Mouse (Mus musculus): ENCODE measurements around the gene Gm20458. TPM values are rescaled to one million over a fixed set of nuclear protein-coding genes. Genes with fewer than 3 reads are reported as not detected.

The Gm20458 gene
- polyA plus RNA-seq, 1 experiment from 2014 or later, result 19.2 TPM

DNA sequence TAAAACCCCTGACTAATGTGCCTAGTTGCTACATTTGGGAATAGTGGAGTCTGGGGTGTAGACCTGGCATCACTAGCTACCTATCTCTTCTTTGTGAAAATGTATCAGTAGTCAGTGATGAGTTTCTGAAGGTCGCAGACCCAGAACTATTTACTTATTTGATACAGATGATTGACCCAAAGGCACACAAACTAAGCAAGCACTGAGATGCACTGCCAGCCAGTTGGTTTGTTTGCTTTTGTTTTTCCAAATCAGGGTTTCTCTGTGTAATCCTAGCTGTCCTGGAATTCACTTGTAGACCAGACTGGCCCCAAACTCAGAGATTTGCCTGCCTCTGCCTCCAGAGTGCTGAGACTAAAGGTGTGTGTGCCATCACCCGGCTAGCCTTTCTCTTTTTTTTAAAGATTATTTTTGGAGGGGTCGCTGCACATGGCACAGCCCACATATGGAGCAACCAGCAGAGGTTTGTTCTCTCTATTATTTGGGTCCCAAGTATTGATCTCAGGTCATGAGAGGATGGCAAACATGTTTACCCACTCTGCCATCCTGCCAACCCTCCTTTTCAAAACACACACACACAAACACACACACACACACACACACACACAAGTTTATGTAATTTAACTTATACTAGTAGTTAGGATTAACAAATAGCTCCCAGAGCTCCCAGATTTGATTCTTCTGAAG is 15.2 kb upstream of the Gm20458 start:
- WGBS, result 73% methylated on average over 3 of the region's 3 CpGs
- Histone ChIP-seq H3K9ac (ENCODE audit: low read length) (no peak overlapping the region), H3K9me3 (replicated peaks; ENCODE audit: control insufficient read depth, low read length) (no peaks in the 10 kb centered on the region), H3K4me3 (replicated peaks; ENCODE audit: low read length) (no peak overlapping the region), H3K27me3 (ENCODE audit: control insufficient read depth, insufficient read depth, low read length) (no peaks in the 10 kb centered on the region), H3K4me2 (ENCODE audit: low read depth, low read length) (no peak overlapping the region), H3K4me1 (ENCODE audit: control insufficient read depth, insufficient read depth, low read length) (peaks cover 27% of the 10 kb centered on the region), H3K27ac (ENCODE audit: low read length) (no peak overlapping the region), H3K36me3 (ENCODE audit: control insufficient read depth, insufficient read depth, low read length) (no peaks in the 10 kb centered on the region)
- ATAC-seq (ENCODE audit: insufficient read depth, low FRiP score), result no peak

DNA sequence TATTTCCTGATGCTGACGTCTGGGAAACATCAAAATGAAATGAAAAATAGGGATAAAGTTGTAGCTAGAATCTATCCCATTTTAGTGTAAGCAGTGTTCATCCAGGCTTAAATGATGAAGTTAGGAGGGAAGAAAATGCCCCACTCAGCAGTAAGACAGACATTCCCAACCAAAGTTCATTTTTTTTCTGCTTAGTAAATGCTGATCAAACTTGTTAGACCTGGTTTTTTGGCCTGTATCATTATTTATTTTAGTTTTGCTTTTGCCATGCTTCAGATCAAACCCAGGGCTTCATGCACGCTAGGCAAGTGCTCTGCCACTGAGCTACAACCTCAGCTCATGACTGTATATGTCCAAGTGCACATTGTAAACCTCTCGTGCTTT is 14.7 kb upstream of the Gm20458 start:
- WGBS, result 70% methylated on average over 3 of the region's 3 CpGs
- no peak overlapping the region for H3K9ac ChIP-seq (ENCODE audit: low read length)
- H3K27ac ChIP-seq (ENCODE audit: low read length), result no peak overlapping the region
- H3K27me3 ChIP-seq (ENCODE audit: control insufficient read depth, insufficient read depth, low read length), result no peaks in the 10 kb centered on the region
- ATAC-seq (ENCODE audit: insufficient read depth, low FRiP score), result no peak
- peaks cover 23% of the 10 kb centered on the region for H3K4me1 ChIP-seq (ENCODE audit: control insufficient read depth, insufficient read depth, low read length)
- H3K9me3 ChIP-seq (replicated peaks; ENCODE audit: control insufficient read depth, low read length), result no peaks in the 10 kb centered on the region
- H3K4me3 ChIP-seq (replicated peaks; ENCODE audit: low read length), result no peak overlapping the region
- H3K4me2 ChIP-seq (ENCODE audit: low read depth, low read length), result no peak overlapping the region
- H3K36me3 ChIP-seq (ENCODE audit: control insufficient read depth, insufficient read depth, low read length), result no peaks in the 10 kb centered on the region

DNA sequence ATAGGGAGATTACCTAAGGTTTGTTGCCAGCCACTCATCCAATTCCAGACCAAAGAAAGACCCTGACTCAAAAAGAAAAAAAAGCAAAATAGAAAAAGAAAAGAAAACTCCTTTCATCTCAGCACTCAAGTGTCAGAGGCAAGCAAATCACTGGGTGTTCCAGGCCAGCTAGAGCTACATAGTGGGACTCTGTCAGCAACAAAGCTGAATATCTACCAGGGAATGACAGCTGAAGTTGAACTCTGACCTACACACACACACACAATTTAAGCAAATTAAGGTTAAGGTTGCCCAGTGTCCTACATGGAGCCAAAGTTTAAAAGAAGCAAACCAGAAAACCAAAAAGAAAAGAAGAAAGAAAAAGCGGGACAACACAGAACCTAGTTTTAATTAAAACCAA is 12.6 kb upstream of the Gm20458 start:
- H3K9ac ChIP-seq (ENCODE audit: low read length), result no peak overlapping the region
- no peak overlapping the region for H3K4me3 ChIP-seq (replicated peaks; ENCODE audit: low read length)
- H3K36me3 ChIP-seq (ENCODE audit: control insufficient read depth, insufficient read depth, low read length), result no peaks in the 10 kb centered on the region
- no peak overlapping the region for H3K4me2 ChIP-seq (ENCODE audit: low read depth, low read length)
- no peaks in the 10 kb centered on the region for H3K27me3 ChIP-seq (ENCODE audit: control insufficient read depth, insufficient read depth, low read length)
- H3K4me1 ChIP-seq (ENCODE audit: control insufficient read depth, insufficient read depth, low read length), result peaks cover 15% of the 10 kb centered on the region
- no peak for ATAC-seq (ENCODE audit: insufficient read depth, low FRiP score)
- no peak overlapping the region for H3K27ac ChIP-seq (ENCODE audit: low read length)
- no peaks in the 10 kb centered on the region for H3K9me3 ChIP-seq (replicated peaks; ENCODE audit: control insufficient read depth, low read length)
- 81% methylated on average over 1 of the region's 1 CpGs for WGBS

DNA sequence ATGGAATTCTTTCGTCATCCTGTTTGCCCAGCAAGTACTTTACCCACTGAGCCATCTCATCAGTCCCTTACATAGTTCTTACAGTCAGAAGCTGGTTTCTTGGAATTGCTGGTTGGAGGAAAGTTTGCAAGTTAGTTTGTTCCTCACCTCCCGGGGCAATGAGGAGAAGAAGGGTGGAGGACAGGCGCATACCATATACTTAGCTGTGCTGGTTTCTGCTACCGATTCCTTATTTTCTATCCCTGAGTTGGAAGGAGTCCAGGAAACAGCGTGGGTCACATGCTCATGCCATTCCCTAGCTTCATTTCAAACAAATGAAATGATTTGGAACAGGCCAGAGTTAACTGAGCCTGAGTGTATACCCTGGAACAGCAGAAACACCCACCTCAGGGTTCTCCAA is 11.8 kb upstream of the Gm20458 start:
- no peak overlapping the region for H3K27ac ChIP-seq (ENCODE audit: low read length)
- peaks cover 12% of the 10 kb centered on the region for H3K4me1 ChIP-seq (ENCODE audit: control insufficient read depth, insufficient read depth, low read length)
- ATAC-seq (ENCODE audit: insufficient read depth, low FRiP score), result no peak
- H3K9me3 ChIP-seq (replicated peaks; ENCODE audit: control insufficient read depth, low read length), result no peaks in the 10 kb centered on the region
- no peaks in the 10 kb centered on the region for H3K27me3 ChIP-seq (ENCODE audit: control insufficient read depth, insufficient read depth, low read length)
- H3K9ac ChIP-seq (ENCODE audit: low read length), result no peak overlapping the region
- no peak overlapping the region for H3K4me2 ChIP-seq (ENCODE audit: low read depth, low read length)
- WGBS, result 65% methylated on average over 5 of the region's 5 CpGs
- no peaks in the 10 kb centered on the region for H3K36me3 ChIP-seq (ENCODE audit: control insufficient read depth, insufficient read depth, low read length)
- no peak overlapping the region for H3K4me3 ChIP-seq (replicated peaks; ENCODE audit: low read length)

DNA sequence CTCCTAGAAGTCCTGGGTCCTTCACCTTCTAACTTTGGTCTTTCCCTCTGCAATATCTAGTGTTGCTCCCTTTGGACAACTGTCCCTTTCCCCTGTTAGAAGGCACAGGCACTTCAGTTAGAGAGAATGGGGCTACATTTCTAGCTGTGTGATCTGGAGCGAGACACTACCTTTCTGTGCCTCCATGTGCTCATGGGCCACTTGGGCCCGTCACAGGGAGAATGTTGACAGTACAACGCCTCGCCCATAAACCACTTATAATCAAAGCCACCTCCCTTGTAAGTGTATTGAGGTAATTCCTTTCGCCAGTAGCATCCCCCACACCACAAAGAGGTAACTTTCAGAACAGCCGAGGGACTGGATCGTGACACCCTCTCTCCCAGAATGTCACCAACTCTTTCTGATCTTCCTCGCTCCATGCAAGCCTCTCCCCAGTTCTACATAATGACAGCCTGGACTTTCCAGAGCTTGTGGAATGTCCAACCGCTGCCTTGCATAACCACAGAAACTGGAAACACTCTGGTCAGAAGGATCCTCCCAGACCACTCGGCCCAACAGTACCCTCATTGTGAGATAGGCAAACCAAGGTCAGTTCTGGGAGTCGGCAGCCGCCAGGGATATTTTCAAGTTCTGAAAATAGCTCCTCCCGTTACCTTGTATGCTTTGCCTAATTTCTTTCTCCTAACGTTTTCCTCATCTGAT is 11.3 kb upstream of the Gm20458 start:
- Histone ChIP-seq H3K9ac (ENCODE audit: low read length) (no peak overlapping the region), H3K36me3 (ENCODE audit: control insufficient read depth, insufficient read depth, low read length) (no peaks in the 10 kb centered on the region), H3K4me2 (ENCODE audit: low read depth, low read length) (no peak overlapping the region), H3K9me3 (replicated peaks; ENCODE audit: control insufficient read depth, low read length) (no peaks in the 10 kb centered on the region), H3K27ac (ENCODE audit: low read length) (no peak overlapping the region), H3K4me3 (replicated peaks; ENCODE audit: low read length) (no peak overlapping the region), H3K27me3 (ENCODE audit: control insufficient read depth, insufficient read depth, low read length) (no peaks in the 10 kb centered on the region), H3K4me1 (ENCODE audit: control insufficient read depth, insufficient read depth, low read length) (peaks cover 16% of the 10 kb centered on the region)
- 71% methylated on average over 14 of the region's 14 CpGs for WGBS
- no peak for ATAC-seq (ENCODE audit: insufficient read depth, low FRiP score)

DNA sequence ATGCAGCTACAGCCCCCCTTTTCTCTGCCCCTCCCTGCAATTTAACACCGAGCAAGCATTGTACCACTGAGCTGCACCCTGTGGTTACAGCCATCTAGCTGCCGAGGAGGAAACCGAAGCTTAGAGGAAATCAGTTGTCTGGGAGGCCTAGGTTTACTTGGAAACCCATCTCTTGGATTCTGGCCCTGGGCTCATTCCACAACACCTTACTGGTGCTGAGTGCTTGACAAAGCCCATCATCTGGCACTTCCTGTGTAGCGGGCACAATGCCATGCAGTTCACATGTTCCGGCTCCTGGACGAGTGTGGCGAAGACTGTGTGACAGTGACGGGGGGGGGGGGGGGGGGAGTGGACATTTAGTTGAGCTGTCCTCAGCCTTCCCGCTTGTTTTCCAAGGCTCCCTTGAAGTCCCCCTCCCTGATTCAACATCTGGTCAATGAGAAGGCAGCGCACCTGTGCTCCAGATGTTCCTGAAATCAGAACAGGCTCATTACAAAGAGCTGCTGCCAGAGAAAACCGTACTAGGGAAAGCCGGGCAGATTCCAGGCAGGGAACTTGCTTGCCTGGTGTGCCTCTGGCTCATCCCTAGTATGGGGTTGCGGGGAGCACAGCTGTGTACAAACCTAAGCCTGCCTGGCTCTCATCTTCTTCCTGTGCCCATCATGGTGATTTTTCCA is 8.6 kb upstream of the Gm20458 start:
- Histone ChIP-seq H3K27ac (ENCODE audit: low read length) (no peak overlapping the region), H3K4me1 (ENCODE audit: control insufficient read depth, insufficient read depth, low read length) (peaks cover 36% of the 10 kb centered on the region), H3K9ac (ENCODE audit: low read length) (no peak overlapping the region), H3K36me3 (ENCODE audit: control insufficient read depth, insufficient read depth, low read length) (no peaks in the 10 kb centered on the region), H3K4me2 (ENCODE audit: low read depth, low read length) (no peak overlapping the region), H3K27me3 (ENCODE audit: control insufficient read depth, insufficient read depth, low read length) (no peaks in the 10 kb centered on the region), H3K4me3 (replicated peaks; ENCODE audit: low read length) (no peak overlapping the region), H3K9me3 (replicated peaks; ENCODE audit: control insufficient read depth, low read length) (no peaks in the 10 kb centered on the region)
- no peak for ATAC-seq (ENCODE audit: insufficient read depth, low FRiP score)
- 49% methylated on average over 13 of the region's 13 CpGs for WGBS

DNA sequence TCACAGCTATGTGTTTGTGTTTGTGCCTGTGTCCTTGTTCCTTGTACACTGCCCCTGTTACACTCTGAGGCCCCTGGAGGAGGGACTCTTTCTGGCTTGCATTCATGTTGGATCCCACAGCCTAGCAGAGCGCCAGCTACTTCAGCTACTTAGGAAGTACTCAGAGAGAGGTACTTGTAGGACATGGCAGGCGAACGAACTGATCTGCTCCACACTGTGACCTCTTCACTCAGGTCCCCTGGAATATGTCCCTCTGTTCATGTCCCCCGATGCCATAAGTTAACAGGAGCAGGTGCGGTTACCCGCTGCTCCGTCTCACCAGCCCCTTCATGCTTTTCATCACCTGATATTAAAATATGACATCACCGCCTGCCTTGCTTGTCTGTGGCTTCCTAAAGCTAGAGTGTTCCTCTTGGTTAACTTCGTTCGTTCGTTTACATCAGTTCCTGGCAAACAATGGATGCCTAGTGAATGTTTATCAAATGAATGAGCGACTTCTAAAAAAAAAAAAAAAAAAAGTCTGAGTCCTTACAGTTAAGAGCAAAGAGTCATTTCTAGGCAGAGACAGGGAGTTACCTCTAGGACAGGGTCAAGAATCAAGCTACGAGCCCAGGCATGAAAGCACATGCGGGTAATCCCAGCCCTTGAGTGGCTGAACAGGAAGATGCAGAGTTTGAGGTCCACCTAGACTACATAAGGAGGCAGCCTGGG is 7.6 kb upstream of the Gm20458 start:
- Histone ChIP-seq H3K4me1 (ENCODE audit: control insufficient read depth, insufficient read depth, low read length) (peaks cover 36% of the 10 kb centered on the region), H3K27me3 (ENCODE audit: control insufficient read depth, insufficient read depth, low read length) (no peaks in the 10 kb centered on the region), H3K27ac (ENCODE audit: low read length) (no peak overlapping the region), H3K4me3 (replicated peaks; ENCODE audit: low read length) (no peak overlapping the region), H3K4me2 (ENCODE audit: low read depth, low read length) (no peak overlapping the region), H3K9me3 (replicated peaks; ENCODE audit: control insufficient read depth, low read length) (no peaks in the 10 kb centered on the region), H3K36me3 (ENCODE audit: control insufficient read depth, insufficient read depth, low read length) (no peaks in the 10 kb centered on the region), H3K9ac (ENCODE audit: low read length) (no peak overlapping the region; the same call in 1 of the 2 replicates)
- 56% methylated on average over 14 of the region's 14 CpGs for WGBS
- no peak for ATAC-seq (ENCODE audit: insufficient read depth, low FRiP score)

DNA sequence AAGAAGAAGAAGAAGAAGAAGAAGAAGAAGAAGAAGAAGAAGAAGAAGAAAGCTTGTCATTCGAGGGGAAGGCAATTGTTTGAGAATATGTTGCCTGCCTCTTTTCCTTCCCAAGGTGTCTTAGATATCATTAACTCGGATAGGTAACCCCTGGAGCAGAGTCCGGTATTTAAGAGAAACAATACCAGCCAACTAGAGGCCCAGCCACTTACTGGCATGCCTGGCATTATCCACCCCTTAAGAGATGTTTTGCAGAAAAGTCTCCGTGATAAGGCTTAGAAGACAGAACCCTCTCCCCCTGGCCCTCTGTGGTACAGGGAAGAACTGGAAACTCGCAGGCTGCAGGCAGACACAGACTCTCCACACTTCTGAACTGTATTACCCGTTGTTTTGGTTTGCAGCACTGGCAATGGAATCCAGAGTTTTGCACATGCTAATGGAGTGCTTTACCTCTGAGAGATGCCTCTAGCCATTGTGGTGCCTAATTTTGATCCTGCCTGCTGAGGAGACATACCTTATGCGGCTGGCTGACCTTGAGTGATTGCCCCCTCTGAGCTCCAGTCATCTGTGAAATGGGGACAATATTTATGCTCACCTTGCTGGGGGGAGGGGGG is 6.8 kb upstream of the Gm20458 start:
- Histone ChIP-seq H3K4me2 (ENCODE audit: low read depth, low read length) (no peak overlapping the region), H3K9ac (ENCODE audit: low read length) (no peak overlapping the region), H3K27ac (ENCODE audit: low read length) (peak overlapping the region; percentile 92; the same call in 1 of the 2 replicates), H3K9me3 (replicated peaks; ENCODE audit: control insufficient read depth, low read length) (no peaks in the 10 kb centered on the region), H3K4me1 (ENCODE audit: control insufficient read depth, insufficient read depth, low read length) (peaks cover 33% of the 10 kb centered on the region), H3K36me3 (ENCODE audit: control insufficient read depth, insufficient read depth, low read length) (no peaks in the 10 kb centered on the region), H3K4me3 (replicated peaks; ENCODE audit: low read length) (no peak overlapping the region), H3K27me3 (ENCODE audit: control insufficient read depth, insufficient read depth, low read length) (no peaks in the 10 kb centered on the region)
- WGBS, result 63% methylated on average over 7 of the region's 7 CpGs
- ATAC-seq (ENCODE audit: insufficient read depth, low FRiP score), result no peak

Data from stomach, embryonic 16.5 days (tissue).